ENCODE assay signal across 7 mouse cellular contexts in genomic region chr16:85133468-85133881, GRCm38 (mm10). TPM values are rescaled to one million over a fixed set of nuclear protein-coding genes. Genes with fewer than 3 reads are reported as not detected.
A peak's percentile ranks its signal among the peaks of the same experiment; 100 is the strongest.
DNase-seq lines count a peak whose midpoint lies in the region; ATAC-seq and TF ChIP-seq lines count a peak whose summit lies in the region.

No protein-coding gene starts in this region.

- 21% methylated on average over 5 of the region's 5 CpGs for WGBS in heart, embryonic 12.5 days

- peaks cover 69% of the 10 kb centered on the region for H3K4me1 ChIP-seq in heart, embryonic 12.5 days (replicated peaks)

- H3K9me3 ChIP-seq in heart, embryonic 12.5 days (replicated peaks) = no peaks in the 10 kb centered on the region

- H3K27ac ChIP-seq in heart, embryonic 12.5 days (ENCODE audit: poor library complexity, severe bottlenecking) = peak overlapping the region; percentile 88

- no peaks in the 10 kb centered on the region for H3K27me3 ChIP-seq in heart, embryonic 12.5 days (replicated peaks)

- H3K4me3 ChIP-seq in heart, embryonic 12.5 days = peak overlapping the region; percentile 6

- peak overlapping the region; percentile 53 for H3K4me2 ChIP-seq in heart, embryonic 12.5 days

- TF ChIP-seq CTCF in brain, embryonic 14.5 days (IDR thresholded peaks at IDR 0.05; ENCODE audit: borderline replicate concordance, extremely low read depth, insufficient read depth, insufficient read length) = no peak

- DNase-seq in R1 (ENCODE audit: low read depth, low spot score) = peak; percentile 27
- DNase-seq in brain, embryonic 14.5 days (ENCODE audit: low read depth) = peak; percentile 51
- DNase-seq in kidney, postnatal 14 days = peak; percentile 87
- peak; percentile 92 for DNase-seq in lung, postnatal 36 days
- no peak for DNase-seq in cerebellum, adult 9-11 months
- DNase-seq in cerebellum, adult 9-10 months = no peak

- no peak overlapping the region for H3K9ac ChIP-seq in heart, embryonic 12.5 days

- H3K36me3 ChIP-seq in heart, embryonic 12.5 days = 0 out of 2 replicates have a peak, but pooled peaks cover 3% of the 10 kb centered on the region

- no peak for TF ChIP-seq POLR2A in brain, embryonic 14.5 days (IDR thresholded peaks at IDR 0.05; ENCODE audit: borderline replicate concordance, extremely low read depth, insufficient read depth, insufficient read length, poor library complexity, severe bottlenecking)

- ATAC-seq in heart, embryonic 12.5 days (ENCODE audit: insufficient number of reproducible peaks, low FRiP score) = peak; percentile 75

RNA-seq across cellular contexts. Expression of gene App, which starts 40.1 kb away (rescaled TPM):
- polyA plus RNA-seq in brain, embryonic 14.5 days (2012; rRNA removed) = 278 and 485 TPM in 2 replicates
- 202 and 216 TPM in 2 replicates for polyA plus RNA-seq in heart, embryonic 12.5 days (2016; fragmentation: Nextera tagmentation; extraction: Ambion mirVana)

Comparison
In these comparisons a context has a peak if more than half of its experiments do, and no peak if none do; other contexts are left out.
1. DNase-seq: peak in R1 (single experiment), brain, embryonic 14.5 days (single experiment), kidney, postnatal 14 days (single experiment) and lung, postnatal 36 days (single experiment); none in cerebellum, adult 9-11 months (single experiment) and cerebellum, adult 9-10 months (single experiment).